Mouse (Mus musculus): Measurements from ENCODE around the gene Rnf126. TPM values are rescaled to one million over a fixed set of nuclear protein-coding genes. Genes with fewer than 3 reads are reported as not detected.

Gene Rnf126
- polyA plus RNA-seq, 1 experiment, result 49.6 TPM

DNA sequence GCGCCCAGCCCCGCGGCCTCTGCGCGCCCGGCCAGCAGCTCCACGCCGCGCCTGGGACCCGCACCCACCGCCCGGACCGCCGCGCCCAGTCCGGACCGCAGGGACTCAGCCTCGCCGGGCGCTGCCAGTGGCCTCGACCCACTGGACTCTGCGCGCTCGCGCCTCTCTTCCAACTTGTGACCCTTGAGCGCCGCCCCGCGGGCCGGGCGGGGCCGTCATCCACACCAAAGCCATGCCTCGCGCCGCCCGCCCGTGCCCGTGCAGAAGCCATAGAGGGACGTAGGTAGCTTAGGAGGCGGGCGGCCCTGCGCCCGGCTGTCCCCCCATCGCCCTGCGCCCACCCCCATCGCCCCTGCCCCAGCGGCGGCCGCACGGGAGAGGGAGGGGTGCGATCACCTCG, 31.4 kb downstream of the Rnf126 start:
- peaks cover 21% of the 10 kb centered on the region for H3K36me3 ChIP-seq (ENCODE audit: control insufficient read depth, insufficient read depth, low read length, poor library complexity, severe bottlenecking)
- no peaks in the 10 kb centered on the region for H3K4me1 ChIP-seq (ENCODE audit: control insufficient read depth, insufficient read depth, low read length)
- H3K4me3 ChIP-seq (ENCODE audit: low read depth, low read length), result peak overlapping the region; percentile 40
- peaks cover 35% of the 10 kb centered on the region for H3K9me3 ChIP-seq (replicated peaks; ENCODE audit: control insufficient read depth, insufficient read depth, low read length, poor library complexity, severe bottlenecking)
- no peaks in the 10 kb centered on the region for H3K27me3 ChIP-seq (ENCODE audit: control insufficient read depth, insufficient read depth, low read length, poor library complexity, severe bottlenecking)
- H3K9ac ChIP-seq (ENCODE audit: low read depth, poor library complexity, severe bottlenecking), result peak overlapping the region; percentile 46
- peak; percentile 26 for TF ChIP-seq CTCF (IDR thresholded peaks at IDR 0.05; ENCODE audit: low read depth, low read length)
- TF ChIP-seq EP300 (IDR thresholded peaks at IDR 0.05; ENCODE audit: insufficient read depth, low read depth, low read length), result no peak
- H3K27ac ChIP-seq (ENCODE audit: insufficient read depth, low read length), result no peak overlapping the region

DNA sequence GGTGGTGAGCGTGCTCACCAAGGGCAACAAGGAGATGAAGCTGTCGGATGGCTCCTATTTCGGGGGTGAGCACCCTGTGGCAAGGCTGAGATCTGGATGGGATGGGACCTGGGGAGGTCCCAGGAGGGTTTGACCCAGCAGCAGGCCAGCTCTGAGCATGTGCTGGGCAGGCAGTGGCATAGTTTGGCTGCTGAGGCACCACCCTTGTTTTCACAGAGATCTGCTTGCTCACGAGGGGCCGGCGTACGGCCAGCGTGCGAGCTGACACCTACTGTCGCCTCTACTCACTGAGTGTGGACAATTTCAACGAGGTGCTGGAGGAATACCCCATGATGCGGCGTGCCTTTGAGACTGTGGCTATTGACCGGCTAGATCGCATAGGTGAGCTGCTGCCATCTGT, 32.9 kb downstream of the Rnf126 start:
- Histone ChIP-seq H3K4me3 (ENCODE audit: low read depth, low read length) (no peak overlapping the region), H3K9ac (ENCODE audit: low read depth, poor library complexity, severe bottlenecking) (no peak overlapping the region), H3K36me3 (ENCODE audit: control insufficient read depth, insufficient read depth, low read length, poor library complexity, severe bottlenecking) (peaks cover 10% of the 10 kb centered on the region), H3K4me1 (ENCODE audit: control insufficient read depth, insufficient read depth, low read length) (no peaks in the 10 kb centered on the region), H3K9me3 (replicated peaks; ENCODE audit: control insufficient read depth, insufficient read depth, low read length, poor library complexity, severe bottlenecking) (peaks cover 19% of the 10 kb centered on the region), H3K27ac (ENCODE audit: insufficient read depth, low read length) (no peak overlapping the region), H3K27me3 (ENCODE audit: control insufficient read depth, insufficient read depth, low read length, poor library complexity, severe bottlenecking) (no peaks in the 10 kb centered on the region)
- TF ChIP-seq EP300 (IDR thresholded peaks at IDR 0.05; ENCODE audit: insufficient read depth, low read depth, low read length) (no peak), CTCF (IDR thresholded peaks at IDR 0.05; ENCODE audit: low read depth, low read length) (no peak), POLR2A (IDR thresholded peaks at IDR 0.05; ENCODE audit: insufficient read depth, low read length) (no peak)

DNA sequence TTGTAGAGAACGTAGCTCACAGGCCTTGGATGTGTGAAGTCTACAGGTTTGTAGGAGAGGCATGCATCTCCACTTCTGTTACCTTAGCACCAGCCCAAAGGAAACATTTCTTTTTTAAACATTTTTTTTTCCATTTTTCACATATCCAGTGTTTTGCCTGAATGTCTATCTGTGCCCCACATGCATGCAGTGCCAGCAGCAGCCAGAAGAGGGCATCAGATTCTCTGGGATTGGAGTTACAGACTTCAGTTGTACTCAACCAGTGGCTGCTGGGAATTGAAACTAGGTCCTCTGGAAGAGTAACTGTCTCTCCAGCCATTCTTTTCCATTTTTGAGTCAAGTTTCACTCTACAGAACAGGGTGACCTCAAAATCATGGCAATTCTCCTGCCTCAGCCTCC, 34.3 kb downstream of the Rnf126 start:
- Histone ChIP-seq H3K4me3 (ENCODE audit: low read depth, low read length) (no peak overlapping the region), H3K36me3 (ENCODE audit: control insufficient read depth, insufficient read depth, low read length, poor library complexity, severe bottlenecking) (0 out of 2 replicates have a peak, but pooled peaks cover under 1% of the 10 kb centered on the region), H3K9ac (ENCODE audit: low read depth, poor library complexity, severe bottlenecking) (no peak overlapping the region), H3K9me3 (replicated peaks; ENCODE audit: control insufficient read depth, insufficient read depth, low read length, poor library complexity, severe bottlenecking) (peaks cover 6% of the 10 kb centered on the region), H3K27ac (ENCODE audit: insufficient read depth, low read length) (no peak overlapping the region), H3K27me3 (ENCODE audit: control insufficient read depth, insufficient read depth, low read length, poor library complexity, severe bottlenecking) (no peaks in the 10 kb centered on the region), H3K4me1 (ENCODE audit: control insufficient read depth, insufficient read depth, low read length) (no peaks in the 10 kb centered on the region)
- TF ChIP-seq EP300 (IDR thresholded peaks at IDR 0.05; ENCODE audit: insufficient read depth, low read depth, low read length) (no peak), POLR2A (IDR thresholded peaks at IDR 0.05; ENCODE audit: insufficient read depth, low read length) (no peak), CTCF (IDR thresholded peaks at IDR 0.05; ENCODE audit: low read depth, low read length) (peak; percentile 81)

DNA sequence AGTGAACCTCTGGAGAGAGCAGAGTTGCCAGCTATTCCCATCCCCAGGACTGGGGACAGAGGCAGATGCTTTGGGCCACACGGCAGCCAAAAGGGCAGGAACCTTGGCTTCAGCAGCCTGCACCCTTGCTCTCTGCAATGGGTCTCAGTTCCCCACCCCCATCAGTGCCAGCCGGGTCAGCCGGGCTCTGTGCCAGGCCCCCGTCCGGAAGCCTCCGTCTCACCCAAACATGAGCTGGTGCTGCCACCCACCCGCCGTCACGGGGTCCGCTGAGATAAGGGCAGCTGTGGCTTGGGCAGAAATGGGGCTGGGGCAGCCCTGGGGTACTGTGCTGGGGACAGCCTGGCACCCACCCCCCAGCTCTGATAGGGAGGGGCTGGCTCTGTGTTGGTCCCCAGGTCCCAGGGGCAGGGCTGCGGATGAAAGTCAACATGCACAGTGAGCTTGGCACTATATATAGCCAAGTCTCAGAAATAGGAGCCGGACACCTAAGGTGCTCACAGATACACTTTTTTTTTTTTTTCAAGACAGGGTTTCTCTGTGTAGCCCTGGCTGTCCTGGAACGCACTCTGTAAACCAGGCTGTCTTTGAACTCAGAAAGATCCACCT, 37.3 kb downstream of the Rnf126 start:
- Histone ChIP-seq H3K4me3 (ENCODE audit: low read depth, low read length) (no peak overlapping the region), H3K9me3 (replicated peaks; ENCODE audit: control insufficient read depth, insufficient read depth, low read length, poor library complexity, severe bottlenecking) (no peaks in the 10 kb centered on the region)

DNA sequence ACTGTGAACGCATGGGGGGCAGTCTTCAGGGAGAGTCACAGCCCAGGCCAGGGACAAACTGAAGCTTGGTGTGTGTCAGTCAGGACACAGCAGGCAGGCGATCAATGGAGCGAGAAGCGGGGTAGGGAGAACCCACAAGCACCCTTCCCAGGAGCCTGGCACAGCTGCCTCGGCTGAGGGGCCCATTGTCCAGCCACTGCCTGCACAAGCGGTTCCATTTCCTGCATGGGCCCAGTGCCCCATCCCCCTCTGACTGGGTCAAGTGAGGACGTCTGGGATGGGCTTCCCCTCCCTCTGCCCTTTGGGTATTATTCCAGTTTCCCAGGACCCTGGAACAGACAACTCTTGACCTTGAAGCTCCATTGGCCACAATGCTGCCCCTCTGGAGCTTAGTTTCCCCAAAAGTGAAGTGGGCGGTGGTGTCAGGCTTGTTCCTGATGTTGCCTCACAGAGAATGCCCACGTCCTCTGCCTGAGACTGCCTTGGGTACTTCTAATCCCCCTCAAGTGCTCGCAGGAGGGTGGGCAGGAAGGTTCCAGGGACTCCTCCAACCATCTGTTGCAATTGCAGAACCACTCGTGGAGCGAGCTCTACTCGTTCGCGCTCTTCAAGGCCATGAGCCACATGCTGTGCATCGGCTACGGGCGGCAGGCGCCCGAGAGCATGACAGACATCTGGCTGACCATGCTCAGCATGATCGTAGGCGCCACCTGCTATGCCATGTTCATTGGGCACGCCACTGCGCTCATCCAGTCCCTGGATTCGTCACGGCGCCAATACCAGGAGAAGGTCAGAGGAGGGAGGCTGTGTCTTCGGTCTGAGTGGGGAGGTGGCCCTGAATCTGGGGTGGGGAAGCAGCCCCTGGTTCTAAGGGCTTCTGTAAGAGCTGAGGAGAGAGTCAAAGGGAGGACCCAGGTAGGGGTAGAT, 38.2 kb downstream of the Rnf126 start:
- Histone ChIP-seq H3K36me3 (ENCODE audit: control insufficient read depth, insufficient read depth, low read length, poor library complexity, severe bottlenecking) (no peaks in the 10 kb centered on the region), H3K27me3 (ENCODE audit: control insufficient read depth, insufficient read depth, low read length, poor library complexity, severe bottlenecking) (no peaks in the 10 kb centered on the region), H3K9ac (ENCODE audit: low read depth, poor library complexity, severe bottlenecking) (no peak overlapping the region), H3K4me1 (ENCODE audit: control insufficient read depth, insufficient read depth, low read length) (no peaks in the 10 kb centered on the region), H3K9me3 (replicated peaks; ENCODE audit: control insufficient read depth, insufficient read depth, low read length, poor library complexity, severe bottlenecking) (no peaks in the 10 kb centered on the region), H3K4me3 (ENCODE audit: low read depth, low read length) (no peak overlapping the region), H3K27ac (ENCODE audit: insufficient read depth, low read length) (no peak overlapping the region)
- no peak for TF ChIP-seq EP300 (IDR thresholded peaks at IDR 0.05; ENCODE audit: insufficient read depth, low read depth, low read length)
- no peak for TF ChIP-seq CTCF (IDR thresholded peaks at IDR 0.05; ENCODE audit: low read depth, low read length)
- no peak for TF ChIP-seq POLR2A (IDR thresholded peaks at IDR 0.05; ENCODE audit: insufficient read depth, low read length)

More for the DNA sequence above, 37.3 kb downstream of the Rnf126 start:
- H3K27me3 ChIP-seq (ENCODE audit: control insufficient read depth, insufficient read depth, low read length, poor library complexity, severe bottlenecking), result no peaks in the 10 kb centered on the region
- no peak overlapping the region for H3K9ac ChIP-seq (ENCODE audit: low read depth, poor library complexity, severe bottlenecking)
- H3K27ac ChIP-seq (ENCODE audit: insufficient read depth, low read length), result no peak overlapping the region
- no peaks in the 10 kb centered on the region for H3K36me3 ChIP-seq (ENCODE audit: control insufficient read depth, insufficient read depth, low read length, poor library complexity, severe bottlenecking)
- H3K4me1 ChIP-seq (ENCODE audit: control insufficient read depth, insufficient read depth, low read length), result no peaks in the 10 kb centered on the region
- TF ChIP-seq POLR2A (IDR thresholded peaks at IDR 0.05; ENCODE audit: insufficient read depth, low read length) (no peak), CTCF (IDR thresholded peaks at IDR 0.05; ENCODE audit: low read depth, low read length) (no peak), EP300 (IDR thresholded peaks at IDR 0.05; ENCODE audit: insufficient read depth, low read depth, low read length) (no peak)

DNA sequence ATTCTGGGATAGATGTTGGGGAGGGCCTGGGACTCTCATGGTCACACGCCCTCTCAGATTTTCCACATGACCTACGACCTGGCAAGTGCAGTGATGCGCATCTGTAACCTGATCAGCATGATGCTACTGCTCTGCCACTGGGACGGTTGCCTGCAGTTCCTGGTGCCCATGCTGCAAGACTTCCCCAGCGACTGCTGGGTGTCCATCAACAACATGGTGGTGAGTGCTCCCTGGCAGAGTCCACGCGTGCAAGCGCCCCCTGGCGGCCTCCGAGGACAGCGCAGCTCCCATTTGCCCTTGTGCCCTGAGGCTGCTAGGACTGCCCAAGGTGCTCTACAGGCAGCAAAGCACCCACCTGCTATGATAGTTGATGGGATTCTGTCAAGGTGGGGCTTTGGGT, 40.7 kb downstream of the Rnf126 start:
- Histone ChIP-seq H3K27me3 (ENCODE audit: control insufficient read depth, insufficient read depth, low read length, poor library complexity, severe bottlenecking) (no peaks in the 10 kb centered on the region), H3K9me3 (replicated peaks; ENCODE audit: control insufficient read depth, insufficient read depth, low read length, poor library complexity, severe bottlenecking) (no peaks in the 10 kb centered on the region), H3K4me3 (ENCODE audit: low read depth, low read length) (no peak overlapping the region), H3K4me1 (ENCODE audit: control insufficient read depth, insufficient read depth, low read length) (no peaks in the 10 kb centered on the region), H3K36me3 (ENCODE audit: control insufficient read depth, insufficient read depth, low read length, poor library complexity, severe bottlenecking) (no peaks in the 10 kb centered on the region), H3K9ac (ENCODE audit: low read depth, poor library complexity, severe bottlenecking) (no peak overlapping the region), H3K27ac (ENCODE audit: insufficient read depth, low read length) (no peak overlapping the region)
- TF ChIP-seq CTCF (IDR thresholded peaks at IDR 0.05; ENCODE audit: low read depth, low read length) (peak; percentile 84), EP300 (IDR thresholded peaks at IDR 0.05; ENCODE audit: insufficient read depth, low read depth, low read length) (no peak), POLR2A (IDR thresholded peaks at IDR 0.05; ENCODE audit: insufficient read depth, low read length) (no peak)
